In genomic region chr14:73503237-73503933, GRCm38 (mm10) we compare ENCODE assay signal across 10 mouse cellular contexts. TPM values are rescaled to one million over a fixed set of nuclear protein-coding genes. Genes with fewer than 3 reads are reported as not detected.
DNase-seq lines count a peak whose midpoint lies in the region; ATAC-seq lines count a peak whose summit lies in the region.
"Had no signal": no experiment of that assay in that cellular context is flagged by ENCODE, and none has a peak within 500 bp of the region (broad histone marks: within the 10 kb centered on the region; RNA-seq: fewer than 3 reads in every experiment).

No protein-coding gene starts in this region.

- no peak for DNase-seq in kidney, postnatal 14 days
- no peak for DNase-seq in frontal cortex, postnatal 10 days (ENCODE audit: low spot score in 2 of 2)
- DNase-seq: right cerebral cortex, adult 18-20 months had no signal

- ATAC-seq in kidney, embryonic 14.5 days (ENCODE audit: low FRiP score, low TSS enrichment): no peak
- no peak for ATAC-seq in heart, embryonic 11.5 days (replicated peaks; ENCODE audit: insufficient number of reproducible peaks, low FRiP score, low TSS enrichment)
- no peak for ATAC-seq in limb, embryonic 15.5 days (ENCODE audit: insufficient number of reproducible peaks, low FRiP score, low TSS enrichment, low read depth)
- no peak for ATAC-seq in frontal cortex, adult (ENCODE audit: low TSS enrichment)
- no peak for ATAC-seq in granulocyte monocyte progenitor cell, adult 5-6 weeks (replicated peaks; ENCODE audit: poor library complexity, severe bottlenecking)

- no peak overlapping the region for H3K9ac ChIP-seq in kidney, embryonic 14.5 days (ENCODE audit: low read depth, low read length)
- peak overlapping the region; percentile 34; the same call in 1 of the 2 replicates for H3K9ac ChIP-seq in heart, embryonic 11.5 days (ENCODE audit: low read depth, low read length)
- H3K9ac ChIP-seq in limb, embryonic 15.5 days: no peak overlapping the region
- H3K9ac ChIP-seq: liver, embryonic 15.5 days had no signal

- no peaks in the 10 kb centered on the region for H3K4me1 ChIP-seq in kidney, embryonic 14.5 days (ENCODE audit: control insufficient read depth, insufficient read depth, low read length)
- H3K4me1 ChIP-seq in brown adipose tissue, adult 24 weeks (ENCODE audit: control insufficient read depth, insufficient read depth, insufficient read length, low read length): peaks cover 17% of the 10 kb centered on the region
- H3K4me1 ChIP-seq in heart, embryonic 11.5 days (ENCODE audit: control insufficient read depth, insufficient read depth, low read length): 0 out of 2 replicates have a peak, but pooled peaks cover 6% of the 10 kb centered on the region
- peaks cover 13% of the 10 kb centered on the region for H3K4me1 ChIP-seq in limb, embryonic 15.5 days

- peak overlapping the region; percentile 4; the same call in 1 of the 2 replicates for H3K27ac ChIP-seq in kidney, embryonic 14.5 days (ENCODE audit: low read depth, low read length)
- peak overlapping the region; percentile 61 for H3K27ac ChIP-seq in brown adipose tissue, adult 24 weeks (replicated peaks; ENCODE audit: low read depth, low read length)
- peak overlapping the region; percentile 65 for H3K27ac ChIP-seq in heart, embryonic 11.5 days (ENCODE audit: low read depth, low read length)
- peak overlapping the region; percentile 38; the same call in 1 of the 2 replicates for H3K27ac ChIP-seq in limb, embryonic 15.5 days
- H3K27ac ChIP-seq: liver, embryonic 15.5 days had no signal

- H3K4me2 ChIP-seq in kidney, embryonic 14.5 days (replicated peaks; ENCODE audit: low read depth, low read length): no peak overlapping the region
- no peak overlapping the region for H3K4me2 ChIP-seq in heart, embryonic 11.5 days
- no peak overlapping the region for H3K4me2 ChIP-seq in limb, embryonic 15.5 days
- H3K4me2 ChIP-seq: liver, embryonic 15.5 days had no signal

- no peaks in the 10 kb centered on the region for H3K36me3 ChIP-seq in kidney, embryonic 14.5 days (ENCODE audit: control insufficient read depth, insufficient read depth, low read length)
- no peaks in the 10 kb centered on the region for H3K36me3 ChIP-seq in heart, embryonic 11.5 days (ENCODE audit: control insufficient read depth, insufficient read depth, low read length)
- no peaks in the 10 kb centered on the region for H3K36me3 ChIP-seq in limb, embryonic 15.5 days
- H3K36me3 ChIP-seq: liver, embryonic 15.5 days had no signal

- no peaks in the 10 kb centered on the region for H3K27me3 ChIP-seq in kidney, embryonic 14.5 days (ENCODE audit: control insufficient read depth, insufficient read depth, low read length)
- H3K27me3 ChIP-seq in heart, embryonic 11.5 days (ENCODE audit: control insufficient read depth, insufficient read depth, low read length): no peaks in the 10 kb centered on the region
- H3K27me3 ChIP-seq in limb, embryonic 15.5 days: no peaks in the 10 kb centered on the region
- H3K27me3 ChIP-seq: liver, embryonic 15.5 days had no signal

- H3K9me3 ChIP-seq in kidney, embryonic 14.5 days (ENCODE audit: control insufficient read depth, low read length): no peaks in the 10 kb centered on the region
- H3K9me3 ChIP-seq in heart, embryonic 11.5 days (replicated peaks; ENCODE audit: control insufficient read depth, low read length): no peaks in the 10 kb centered on the region
- H3K9me3 ChIP-seq in limb, embryonic 15.5 days: no peaks in the 10 kb centered on the region
- H3K9me3 ChIP-seq: liver, embryonic 15.5 days had no signal

- WGBS in kidney, embryonic 14.5 days: 67% methylated on average over 13 of the region's 13 CpGs
- WGBS in heart, embryonic 11.5 days (ENCODE audit: insufficient replicate concordance): 45% methylated on average over 13 of the region's 13 CpGs
- WGBS in limb, embryonic 15.5 days: 66% methylated on average over 13 of the region's 13 CpGs

- H3K4me3 ChIP-seq in kidney, embryonic 14.5 days (ENCODE audit: low read length): no peak overlapping the region
- no peak overlapping the region for H3K4me3 ChIP-seq in brown adipose tissue, adult 24 weeks (ENCODE audit: insufficient read depth, low read depth, low read length)
- no peak overlapping the region for H3K4me3 ChIP-seq in heart, embryonic 11.5 days (ENCODE audit: low read depth, low read length)
- no peak overlapping the region for H3K4me3 ChIP-seq in limb, embryonic 15.5 days
- H3K4me3 ChIP-seq: liver, embryonic 15.5 days had no signal

RNA-seq across cellular contexts. Expression of gene Med4, which starts 6.4 kb away (rescaled TPM):
- 90.6 and 102 TPM in 2 replicates for polyA plus RNA-seq in kidney, embryonic 14.5 days (2014; fragmentation: Nextera tagmentation; extraction: Ambion mirVana)
- polyA plus RNA-seq in brown adipose tissue, adult 24 weeks (2012; ENCODE audit: insufficient read depth, insufficient read length, missing spikeins): 14.7 and 23.5 TPM in 2 replicates
- 60.8 and 63.8 TPM in 2 replicates for polyA plus RNA-seq in heart, embryonic 11.5 days (2014; fragmentation: Nextera tagmentation; extraction: Ambion mirVana)
- polyA plus RNA-seq in limb, embryonic 15.5 days (2015; fragmentation: Nextera tagmentation; extraction: Ambion mirVana): 78.4 and 86.2 TPM in 2 replicates
- 51.8 and 57.7 TPM in 2 replicates for total RNA-seq in granulocyte monocyte progenitor cell, adult 5-6 weeks (2014; fragmentation: Nextera tagmentation)
- total RNA-seq in granulocyte monocyte progenitor cell, adult 5-6 weeks (2017): 61.5 and 63.7 TPM in 2 replicates

RNA-seq across cellular contexts. Expression of gene Sucla2, which starts 21.7 kb away (rescaled TPM):
- polyA plus RNA-seq in kidney, embryonic 14.5 days (2014; fragmentation: Nextera tagmentation; extraction: Ambion mirVana): 113 and 128 TPM in 2 replicates
- polyA plus RNA-seq in brown adipose tissue, adult 24 weeks (2012; ENCODE audit: insufficient read depth, insufficient read length, missing spikeins): 1,877 and 1,970 TPM in 2 replicates
- 180 and 205 TPM in 2 replicates for polyA plus RNA-seq in heart, embryonic 11.5 days (2014; fragmentation: Nextera tagmentation; extraction: Ambion mirVana)
- 99.5 and 109 TPM in 2 replicates for polyA plus RNA-seq in limb, embryonic 15.5 days (2015; fragmentation: Nextera tagmentation; extraction: Ambion mirVana)
- total RNA-seq in granulocyte monocyte progenitor cell, adult 5-6 weeks (2014; fragmentation: Nextera tagmentation): 56.4 and 79.2 TPM in 2 replicates
- total RNA-seq in granulocyte monocyte progenitor cell, adult 5-6 weeks (2017): 94.7 and 131 TPM in 2 replicates

RNA-seq across cellular contexts. Expression of gene Nudt15, which starts 44.7 kb away (rescaled TPM):
- 7.6 and 12.1 TPM in 2 replicates for polyA plus RNA-seq in kidney, embryonic 14.5 days (2014; fragmentation: Nextera tagmentation; extraction: Ambion mirVana)
- 11.5 and 12.1 TPM in 2 replicates for polyA plus RNA-seq in brown adipose tissue, adult 24 weeks (2012; ENCODE audit: insufficient read depth, insufficient read length, missing spikeins)
- 4.2 and 5.6 TPM in 2 replicates for polyA plus RNA-seq in heart, embryonic 11.5 days (2014; fragmentation: Nextera tagmentation; extraction: Ambion mirVana)
- polyA plus RNA-seq in limb, embryonic 15.5 days (2015; fragmentation: Nextera tagmentation; extraction: Ambion mirVana): 4.7 and 4.9 TPM in 2 replicates
- 0.09 and 4.1 TPM in 2 replicates for total RNA-seq in granulocyte monocyte progenitor cell, adult 5-6 weeks (2014; fragmentation: Nextera tagmentation)
- total RNA-seq in granulocyte monocyte progenitor cell, adult 5-6 weeks (2017): 5.3 and 5.6 TPM in 2 replicates

Comparison
In these comparisons a context has a peak if more than half of its experiments do, and no peak if none do; other contexts are left out.
1. H3K27ac ChIP-seq: peak in every context shown above with its lines; median percentile 65 in heart, embryonic 11.5 days; 61 in brown adipose tissue, adult 24 weeks; 38 in limb, embryonic 15.5 days; 4 in kidney, embryonic 14.5 days.